29 mouse cellular contexts compared by ENCODE assay signal in genomic region chr2:128375827-128376226, GRCm38 (mm10).
"Had no signal": no experiment of that assay in that cellular context is flagged by ENCODE, and none has a peak within 500 bp of the region (broad histone marks: within the 10 kb centered on the region; RNA-seq: fewer than 3 reads in every experiment).

No protein-coding gene starts in this region.

- ATAC-seq: liver, embryonic 12.5 days; liver, postnatal 0 days; lung, postnatal 0 days; midbrain, embryonic 13.5 days; midbrain, embryonic 15.5 days; midbrain, embryonic 16.5 days had no signal

- H3K4me3 ChIP-seq: left cerebral cortex, adult 2 months; limb, embryonic 10.5 days; limb, embryonic 12.5 days; limb, embryonic 13.5 days; limb, embryonic 15.5 days; liver, embryonic 12.5 days; liver, embryonic 13.5 days; liver, embryonic 15.5 days; lung, embryonic 15.5 days; megakaryocyte, embryonic 14.5 days; midbrain, embryonic 10.5 days; midbrain, embryonic 12.5 days; midbrain, embryonic 13.5 days; midbrain, embryonic 15.5 days; myocyte had no signal

- H3K9me3 ChIP-seq: limb, embryonic 10.5 days; limb, embryonic 12.5 days; limb, embryonic 13.5 days; limb, embryonic 15.5 days; liver, embryonic 12.5 days; liver, embryonic 13.5 days; liver, embryonic 15.5 days; lung, embryonic 15.5 days; megakaryocyte, embryonic 14.5 days; midbrain, embryonic 10.5 days; midbrain, embryonic 12.5 days; midbrain, embryonic 13.5 days; midbrain, embryonic 15.5 days had no signal

- H3K4me2 ChIP-seq: limb, embryonic 12.5 days; limb, embryonic 13.5 days; limb, embryonic 15.5 days; liver, embryonic 11.5 days; liver, embryonic 12.5 days; liver, embryonic 13.5 days; liver, embryonic 15.5 days; lung, embryonic 14.5 days; lung, embryonic 15.5 days; midbrain, embryonic 12.5 days; midbrain, embryonic 13.5 days; midbrain, embryonic 15.5 days had no signal

- H3K4me1 ChIP-seq: liver, embryonic 12.5 days had no signal

- H3K27ac ChIP-seq: left cerebral cortex, adult 2 months; limb, embryonic 10.5 days; limb, embryonic 12.5 days; limb, embryonic 13.5 days; limb, embryonic 15.5 days; liver, embryonic 12.5 days; liver, embryonic 13.5 days; liver, embryonic 14.5 days; liver, embryonic 15.5 days; lung, embryonic 15.5 days; midbrain, embryonic 10.5 days; midbrain, embryonic 12.5 days; midbrain, embryonic 13.5 days; midbrain, embryonic 15.5 days had no signal

- H3K36me3 ChIP-seq: limb, embryonic 10.5 days; limb, embryonic 12.5 days; limb, embryonic 13.5 days; limb, embryonic 15.5 days; liver, embryonic 12.5 days; liver, embryonic 13.5 days; liver, embryonic 15.5 days; lung, embryonic 15.5 days; midbrain, embryonic 10.5 days; midbrain, embryonic 12.5 days; midbrain, embryonic 13.5 days; midbrain, embryonic 15.5 days had no signal

- H3K9ac ChIP-seq: limb, embryonic 12.5 days; limb, embryonic 13.5 days; limb, embryonic 15.5 days; liver, embryonic 12.5 days; liver, embryonic 13.5 days; liver, embryonic 14.5 days; liver, embryonic 15.5 days; liver, postnatal 0 days; lung, embryonic 14.5 days; lung, embryonic 15.5 days; midbrain, embryonic 12.5 days; midbrain, embryonic 13.5 days; midbrain, embryonic 15.5 days had no signal

- DNase-seq: left cerebral cortex, postnatal 4 days; liver; liver, embryonic 13.5 days; liver, postnatal 0 days; lung, adult 18-20 months; lung, adult 2 months; lung, embryonic 14.5 days; lung, postnatal 10 days; lung, postnatal 14 days; lung, postnatal 36 days; lung, postnatal 4 days had no signal

- H3K27me3 ChIP-seq: limb, embryonic 12.5 days; limb, embryonic 13.5 days; liver, embryonic 12.5 days; liver, embryonic 13.5 days; liver, embryonic 15.5 days; lung, embryonic 15.5 days; megakaryocyte, embryonic 14.5 days; midbrain, embryonic 12.5 days; midbrain, embryonic 13.5 days; midbrain, embryonic 15.5 days had no signal
